Mouse (Mus musculus) heart, embryonic 15.5 days (tissue): ENCODE data around the gene Smco4. TPM values are rescaled to one million over a fixed set of nuclear protein-coding genes. Genes with fewer than 3 reads are reported as not detected.

ENCODE experiments used
- ATAC-seq: fragments of 200-750 bp; cut with Nextera tagmentation; replicated peaks from 2 replicates; pipeline ENCODE4 v1.8.0; 2017; ENCODE audit warnings: low read depth, moderate TSS enrichment; ENCODE audit not compliant: insufficient number of reproducible peaks, insufficient read depth, low FRiP score
- H3K27ac ChIP-seq: fragments of 300-500 bp; sonication (generic); 2 replicates; pipeline ENCODE4 v1.5.1; 2015; ENCODE audit warnings: mild to moderate bottlenecking, inconsistent platforms
- H3K27me3 ChIP-seq: fragments of 300-500 bp; sonication (generic); 2 replicates; pipeline ENCODE4 v1.6.1; 2015; ENCODE audit warnings: inconsistent platforms
- H3K36me3 ChIP-seq: fragments of 300-500 bp; sonication (generic); 2 replicates; pipeline ENCODE4 v1.6.1; 2015; ENCODE audit warnings: mild to moderate bottlenecking, inconsistent platforms
- H3K4me1 ChIP-seq: fragments of 300-500 bp; sonication (generic); replicated peaks from 2 replicates; pipeline ENCODE4 v1.6.1; 2015; ENCODE audit warnings: inconsistent platforms
- H3K4me2 ChIP-seq: fragments of 300-500 bp; sonication (generic); 2 replicates; pipeline ENCODE4 v1.6.1; 2015; ENCODE audit warnings: inconsistent platforms, mild to moderate bottlenecking, moderate library complexity
- H3K4me3 ChIP-seq: fragments of 300-500 bp; sonication (generic); 2 replicates; pipeline ENCODE4 v1.5.1; 2015; ENCODE audit warnings: mild to moderate bottlenecking, inconsistent platforms
- H3K9ac ChIP-seq: fragments of 300-500 bp; sonication (generic); 2 replicates; pipeline ENCODE4 v1.6.1; 2015; ENCODE audit warnings: mild to moderate bottlenecking, inconsistent platforms
- H3K9me3 ChIP-seq: fragments of 300-500 bp; sonication (generic); replicated peaks from 2 replicates; pipeline ENCODE4 v1.6.1; 2016; ENCODE audit warnings: inconsistent platforms
- WGBS: fragments of 180-500 bp; shearing (Covaris S2); methylation state at CpG from one replicate; pipeline ENCODE4 v1.1.7; 2015; ENCODE audit warnings: mixed read lengths; 5-methylcytosine and 5-hydroxymethylcytosine counted together
- polyA plus RNA-seq: library from polyadenylated mRNA; unstranded; fragments of >200 nt; fragmentation: Nextera tagmentation; extraction: Ambion mirVana; gene quantifications from 2 replicates; pipeline ENCODE4 v1.2.1, GENCODE M21; 2015

The Smco4 gene
- polyA plus RNA-seq, 1 experiment from 2014 or later: 2.1 TPM

GRCm38 (mm10) chr9:15585956-15586355 lies 92.7 kb downstream of the Smco4 start:
- no peaks in the 10 kb centered on the region for H3K36me3 ChIP-seq
- no peak overlapping the region for H3K4me3 ChIP-seq
- no peaks in the 10 kb centered on the region for H3K4me1 ChIP-seq
- H3K9me3 ChIP-seq: no peaks in the 10 kb centered on the region
- 75% methylated on average over 1 of the region's 1 CpGs for whole genome bisulfite sequencing
- no peak overlapping the region for H3K9ac ChIP-seq
- no peaks in the 10 kb centered on the region for H3K27me3 ChIP-seq
- H3K27ac ChIP-seq: no peak overlapping the region
- H3K4me2 ChIP-seq: no peak overlapping the region
- ATAC-seq: no peak

GRCm38 (mm10) chr9:15587157-15587854 lies 94.1 kb downstream of the Smco4 start:
- H3K36me3 ChIP-seq: no peaks in the 10 kb centered on the region
- H3K27ac ChIP-seq: no peak overlapping the region
- H3K27me3 ChIP-seq: no peaks in the 10 kb centered on the region
- no peak for ATAC-seq
- no peaks in the 10 kb centered on the region for H3K4me1 ChIP-seq
- 60% methylated on average over 6 of the region's 6 CpGs for WGBS
- H3K4me3 ChIP-seq: no peak overlapping the region
- no peaks in the 10 kb centered on the region for H3K9me3 ChIP-seq
- no peak overlapping the region for H3K9ac ChIP-seq
- H3K4me2 ChIP-seq: no peak overlapping the region

GRCm38 (mm10) chr9:15594148-15594547 lies 100.9 kb downstream of the Smco4 start:
- no peak overlapping the region for H3K4me2 ChIP-seq
- 75% methylated on average over 4 of the region's 4 CpGs for whole genome bisulfite sequencing
- no peaks in the 10 kb centered on the region for H3K9me3 ChIP-seq
- no peak overlapping the region for H3K4me3 ChIP-seq
- H3K27ac ChIP-seq: no peak overlapping the region
- H3K4me1 ChIP-seq: no peaks in the 10 kb centered on the region
- no peak for ATAC-seq
- no peak overlapping the region for H3K9ac ChIP-seq
- no peaks in the 10 kb centered on the region for H3K27me3 ChIP-seq
- H3K36me3 ChIP-seq: no peaks in the 10 kb centered on the region

Other genes with a start within 250 kb of the Smco4 start
- 18.4 and 18.8 TPM in 2 replicates for gene Med17, start 213.5 kb upstream of the Smco4 start, polyA plus RNA-seq
- gene Taf1d, start 187.2 kb upstream of the Smco4 start, polyA plus RNA-seq: 40.6 and 46.6 TPM in 2 replicates
- gene 4931406C07Rik, start 187.0 kb upstream of the Smco4 start, polyA plus RNA-seq: 6.1 and 6.2 TPM in 2 replicates
- gene Cep295, start 135.6 kb upstream of the Smco4 start, polyA plus RNA-seq: 8.0 and 8.8 TPM in 2 replicates
- gene Deup1, start 134.5 kb downstream of the Smco4 start, polyA plus RNA-seq: 0.89 and 1.0 TPM in 2 replicates
- 7.2 and 9.5 TPM in 2 replicates for gene Slc36a4, start 216.3 kb downstream of the Smco4 start, polyA plus RNA-seq